Mouse (Mus musculus) cerebral cortex, adult 2 months (tissue): Measurements from ENCODE around the gene Kcnj15.

ENCODE experiments used
- WGBS: fragments of 180-500 bp; shearing (Covaris S2); methylation state at CpG from one replicate; pipeline ENCODE4 v1.1.7; 2018; 5-methylcytosine and 5-hydroxymethylcytosine counted together

Gene Kcnj15

GRCm38 (mm10) chr16:95292843-95293505, 35.6 kb downstream of the Kcnj15 start:
- WGBS = 62% methylated on average over 14 of the region's 14 CpGs

GRCm38 (mm10) chr16:95297651-95298050, 40.3 kb downstream of the Kcnj15 start:
- WGBS = 80% methylated on average over 3 of the region's 3 CpGs

GRCm38 (mm10) chr16:95301667-95302066, 44.3 kb downstream of the Kcnj15 start:
- 94% methylated on average over 3 of the region's 3 CpGs for WGBS

GRCm38 (mm10) chr16:95303676-95304075, 46.3 kb downstream of the Kcnj15 start:
- 51% methylated on average over 9 of the region's 9 CpGs for WGBS

- 91% methylated on average over 3 of the region's 3 CpGs for WGBS
These were observed 50.5 kb downstream of the Kcnj15 start for GRCm38 (mm10) chr16:95307823-95308360.

- 78% methylated on average over 9 of the region's 9 CpGs for WGBS
These were observed 64.7 kb downstream of the Kcnj15 start for GRCm38 (mm10) chr16:95321945-95322625.

GRCm38 (mm10) chr16:95332159-95332558, 74.8 kb downstream of the Kcnj15 start:
- WGBS = 91% methylated on average over 5 of the region's 5 CpGs

- WGBS = 17% methylated on average over 28 of the region's 28 CpGs
These were observed 83.8 kb downstream of the Kcnj15 start for GRCm38 (mm10) chr16:95340885-95341791.

- WGBS = 57% methylated on average over 8 of the region's 8 CpGs
These were observed 84.7 kb downstream of the Kcnj15 start for GRCm38 (mm10) chr16:95342030-95342429.

GRCm38 (mm10) chr16:95344961-95345360, 87.6 kb downstream of the Kcnj15 start:
- 71% methylated on average over 10 of the region's 10 CpGs for WGBS

GRCm38 (mm10) chr16:95345882-95346281, 88.5 kb downstream of the Kcnj15 start:
- 1% methylated on average over 7 of the region's 7 CpGs for whole genome bisulfite sequencing

- 67% methylated on average over 3 of the region's 3 CpGs for WGBS
These were observed 89.8 kb downstream of the Kcnj15 start for GRCm38 (mm10) chr16:95347202-95347601.

- WGBS = 85% methylated on average over 9 of the region's 9 CpGs
These were observed 91.2 kb downstream of the Kcnj15 start for GRCm38 (mm10) chr16:95348555-95348954.

- 93% methylated on average over 6 of the region's 6 CpGs for WGBS
These were observed 92.0 kb downstream of the Kcnj15 start for GRCm38 (mm10) chr16:95349344-95349743.

GRCm38 (mm10) chr16:95349745-95350144, 92.4 kb downstream of the Kcnj15 start:
- 82% methylated on average over 5 of the region's 5 CpGs for WGBS
